Mouse (Mus musculus) gastrocnemius, postnatal 14 days (tissue): ENCODE measurements around the gene Mast4. TPM values are rescaled to one million over a fixed set of nuclear protein-coding genes. Genes with fewer than 3 reads are reported as not detected.

Experiments used
- DNase-seq: peaks from one replicate; pipeline ENCODE4 v3.0.0; 2021; ENCODE audit warnings: mixed read lengths
- intact Hi-C: fragments of 180-260 bp; cut with DNase I; formaldehyde crosslinking; loops from one replicate; pipeline ENCODE4 v1.15.1; 2025; ENCODE audit warnings: low total_unique reads
- total RNA-seq, 2 experiments: library from RNA; stranded (reverse); gene quantifications; 2 replicates each; pipeline ENCODE4 v1.2.3; 2021

The Mast4 gene
- total RNA-seq, 2 experiments from 2014 or later, result 28.0 to 31.2 TPM

GRCm38 (mm10) chr13:102957508-102958272, 376.6 kb downstream of the Mast4 start:
- no peak for DNase-seq
- intact Hi-C loops, result no loop called here

- intact Hi-C loops, result no loop called here
Measured at GRCm38 (mm10) chr13:102955506-102955905, 378.8 kb downstream of the Mast4 start.

GRCm38 (mm10) chr13:102949756-102950155, 384.5 kb downstream of the Mast4 start:
- DNase-seq, result no peak
- intact Hi-C loops, result no loop called here

More at GRCm38 (mm10) chr13:102955506-102955905, 378.8 kb downstream of the Mast4 start:
- no peak for DNase-seq

GRCm38 (mm10) chr13:102948966-102949365, 385.3 kb downstream of the Mast4 start:
- peak; percentile 18 for DNase-seq
- intact Hi-C loops, result no loop called here

GRCm38 (mm10) chr13:102947546-102947945, 386.8 kb downstream of the Mast4 start:
- intact Hi-C loops, result no loop called here
- no peak for DNase-seq

GRCm38 (mm10) chr13:102946024-102946821, 388.1 kb downstream of the Mast4 start:
- intact Hi-C loops, result no loop called here

GRCm38 (mm10) chr13:102945450-102945849, 388.8 kb downstream of the Mast4 start:
- no peak for DNase-seq
- intact Hi-C loops, result no loop called here

More at GRCm38 (mm10) chr13:102946024-102946821, 388.1 kb downstream of the Mast4 start:
- no peak for DNase-seq

GRCm38 (mm10) chr13:102944516-102944915, 389.8 kb downstream of the Mast4 start:
- no peak for DNase-seq
- intact Hi-C loops, result no loop called here

- DNase-seq, result no peak
- intact Hi-C loops, result no loop called here
Measured at GRCm38 (mm10) chr13:102942557-102942956, 391.7 kb downstream of the Mast4 start.

- intact Hi-C loops, result no loop called here
- DNase-seq, result no peak
Measured at GRCm38 (mm10) chr13:102940476-102940875, 393.8 kb downstream of the Mast4 start.

- intact Hi-C loops, result no loop called here
- DNase-seq, result no peak
Measured at GRCm38 (mm10) chr13:102936233-102936632, 398.1 kb downstream of the Mast4 start.

- DNase-seq, result no peak
- intact Hi-C loops, result no loop called here
Measured at GRCm38 (mm10) chr13:102935788-102936187, 398.5 kb downstream of the Mast4 start.

GRCm38 (mm10) chr13:102933702-102934101, 400.6 kb downstream of the Mast4 start:
- intact Hi-C loops, result no loop called here

GRCm38 (mm10) chr13:102932434-102932833, 401.9 kb downstream of the Mast4 start:
- DNase-seq, result no peak
- intact Hi-C loops, result no loop called here

More at GRCm38 (mm10) chr13:102933702-102934101, 400.6 kb downstream of the Mast4 start:
- DNase-seq, result peak; percentile 42

GRCm38 (mm10) chr13:102931951-102932350, 402.3 kb downstream of the Mast4 start:
- intact Hi-C loops, result no loop called here
- no peak for DNase-seq

GRCm38 (mm10) chr13:102925844-102926598, 408.3 kb downstream of the Mast4 start:
- no peak for DNase-seq
- intact Hi-C loops, result no loop called here

GRCm38 (mm10) chr13:102919741-102920140, 414.6 kb downstream of the Mast4 start:
- intact Hi-C loops, result no loop called here
- no peak for DNase-seq

- no peak for DNase-seq
- intact Hi-C loops, result no loop called here
Measured at GRCm38 (mm10) chr13:102918616-102919015, 415.7 kb downstream of the Mast4 start.

GRCm38 (mm10) chr13:102915341-102915740, 419.0 kb downstream of the Mast4 start:
- no peak for DNase-seq
- intact Hi-C loops, result no loop called here

- intact Hi-C loops, result no loop called here
- DNase-seq, result no peak
Measured at GRCm38 (mm10) chr13:102914800-102915199, 419.5 kb downstream of the Mast4 start.
